22 mouse cellular contexts compared by ENCODE assay signal in the genomic region with DNA sequence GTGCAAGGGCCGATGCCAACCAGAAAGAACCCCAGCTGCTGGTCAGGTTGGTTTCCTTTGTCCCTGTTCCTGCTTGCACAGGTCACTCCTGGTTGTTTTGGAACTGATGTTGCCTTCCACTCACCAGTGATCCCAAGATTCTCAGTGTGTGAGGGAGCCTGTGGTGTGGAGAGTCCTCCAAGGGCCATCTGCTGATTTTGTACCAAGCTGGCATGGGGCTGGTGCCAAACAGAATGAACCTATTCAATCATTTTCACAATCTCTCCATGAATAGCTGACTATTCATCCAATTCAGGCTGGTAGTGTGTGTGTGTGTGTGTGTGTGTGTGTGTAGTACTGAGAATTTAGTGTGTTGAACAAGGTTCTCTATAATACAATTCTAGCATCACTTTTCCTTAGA.
A peak's percentile ranks its signal among the peaks of the same experiment; 100 is the strongest.
DNase-seq lines count a peak whose midpoint lies in the region; ATAC-seq and TF ChIP-seq lines count a peak whose summit lies in the region.
"Had no signal": no experiment of that assay in that cellular context is flagged by ENCODE, and none has a peak within 500 bp of the region (broad histone marks: within the 10 kb centered on the region; RNA-seq: fewer than 3 reads in every experiment).

No protein-coding gene starts in this region.

- H3K9ac ChIP-seq in forebrain, embryonic 13.5 days = no peak overlapping the region
- H3K9ac ChIP-seq in heart, embryonic 12.5 days = no peak overlapping the region
- H3K9ac ChIP-seq: hindbrain, embryonic 15.5 days; limb, embryonic 15.5 days; liver, postnatal 0 days; neural tube, embryonic 12.5 days had no signal

- H3K36me3 ChIP-seq in forebrain, embryonic 13.5 days (ENCODE audit: poor library complexity, severe bottlenecking) = no peaks in the 10 kb centered on the region
- no peaks in the 10 kb centered on the region for H3K36me3 ChIP-seq in forebrain, embryonic 10.5 days (replicated peaks)
- H3K36me3 ChIP-seq in thymus, adult 2 months (ENCODE audit: control insufficient read depth, insufficient read depth, low read length) = no peaks in the 10 kb centered on the region
- H3K36me3 ChIP-seq in heart, embryonic 12.5 days = no peaks in the 10 kb centered on the region
- H3K36me3 ChIP-seq: heart, embryonic 10.5 days; hindbrain, embryonic 15.5 days; limb, embryonic 15.5 days; neural tube, embryonic 12.5 days had no signal

- TF ChIP-seq POLR2A in thymus, adult 2 months (IDR thresholded peaks at IDR 0.05; ENCODE audit: control insufficient read depth, extremely low read depth, insufficient read depth, low read length, poor library complexity) = no peak

- H3K4me2 ChIP-seq in forebrain, embryonic 13.5 days = no peak overlapping the region
- no peak overlapping the region for H3K4me2 ChIP-seq in heart, embryonic 12.5 days
- H3K4me2 ChIP-seq: hindbrain, embryonic 15.5 days; limb, embryonic 15.5 days; neural tube, embryonic 12.5 days had no signal

- 0 out of 2 replicates have a peak, but pooled peaks have one; percentile 33 for ATAC-seq in forebrain, embryonic 13.5 days
- ATAC-seq in heart, embryonic 12.5 days (ENCODE audit: insufficient number of reproducible peaks, low FRiP score) = no peak
- ATAC-seq: liver, postnatal 0 days had no signal

- DNase-seq in forebrain, embryonic 10.5 days (ENCODE audit: extremely low spot score, low spot score) = no peak
- peak; percentile 72 for DNase-seq in Muller cell, postnatal 12 days (ENCODE audit: inconsistent ontology term)
- peak; percentile 14 for DNase-seq in cerebellum, adult 9-11 months
- DNase-seq in layer of hippocampus, adult 2 months (ENCODE audit: low spot score in 2 of 2) = peak; percentile 13 to 22
- DNase-seq in spleen, postnatal 14 days (ENCODE audit: low spot score in 2 of 2) = no peak
- no peak for DNase-seq in thymus, adult 2 months
- DNase-seq: adrenal gland, adult 2 months; gastrocnemius, postnatal 36 days; heart, postnatal 14 days; kidney, adult 2 months; kidney, postnatal 14 days; liver, postnatal 0 days; lung, postnatal 14 days; right cerebral cortex, postnatal 14 days; thymus, postnatal 36 days had no signal

- H3K27me3 ChIP-seq in forebrain, embryonic 13.5 days = no peaks in the 10 kb centered on the region
- no peaks in the 10 kb centered on the region for H3K27me3 ChIP-seq in forebrain, embryonic 10.5 days (ENCODE audit: poor library complexity, severe bottlenecking)
- H3K27me3 ChIP-seq in thymus, adult 2 months (ENCODE audit: control insufficient read depth, insufficient read depth, low read length) = no peaks in the 10 kb centered on the region
- no peaks in the 10 kb centered on the region for H3K27me3 ChIP-seq in heart, embryonic 12.5 days (replicated peaks)
- H3K27me3 ChIP-seq: hindbrain, embryonic 15.5 days; limb, embryonic 15.5 days; neural tube, embryonic 12.5 days had no signal

- WGBS in forebrain, embryonic 13.5 days = 100% methylated on average over 1 of the region's 1 CpGs
- WGBS in forebrain, embryonic 10.5 days = 96% methylated on average over 1 of the region's 1 CpGs
- WGBS in thymus, adult 2 months = 97% methylated on average over 1 of the region's 1 CpGs
- 74% methylated on average over 1 of the region's 1 CpGs for WGBS in heart, embryonic 12.5 days

- no peak overlapping the region for H3K27ac ChIP-seq in forebrain, embryonic 13.5 days
- no peak overlapping the region for H3K27ac ChIP-seq in forebrain, embryonic 10.5 days
- no peak overlapping the region for H3K27ac ChIP-seq in layer of hippocampus, adult 2 months
- no peak overlapping the region for H3K27ac ChIP-seq in thymus, adult 2 months (ENCODE audit: control insufficient read depth, insufficient read depth, low read length)
- no peak overlapping the region for H3K27ac ChIP-seq in heart, embryonic 12.5 days (ENCODE audit: poor library complexity, severe bottlenecking)
- H3K27ac ChIP-seq: heart, embryonic 10.5 days; hindbrain, embryonic 15.5 days; limb, embryonic 15.5 days; neural tube, embryonic 12.5 days had no signal

- H3K4me1 ChIP-seq in forebrain, embryonic 13.5 days = no peaks in the 10 kb centered on the region
- H3K4me1 ChIP-seq in forebrain, embryonic 10.5 days = no peaks in the 10 kb centered on the region
- no peaks in the 10 kb centered on the region for H3K4me1 ChIP-seq in thymus, adult 2 months (replicated peaks; ENCODE audit: control insufficient read depth, insufficient read depth, low read length)
- no peaks in the 10 kb centered on the region for H3K4me1 ChIP-seq in heart, embryonic 12.5 days (replicated peaks)
- H3K4me1 ChIP-seq: heart, embryonic 10.5 days; hindbrain, embryonic 15.5 days; limb, embryonic 15.5 days; neural tube, embryonic 12.5 days had no signal

- TF ChIP-seq CTCF in layer of hippocampus, adult 2 months (conservative IDR thresholded peaks at IDR 0.05) = no peak
- no peak for TF ChIP-seq CTCF in thymus, adult 2 months (IDR thresholded peaks at IDR 0.05; ENCODE audit: borderline replicate concordance, control insufficient read depth, extremely low read depth, insufficient read depth, low read length, poor library complexity)

- no peaks in the 10 kb centered on the region for H3K9me3 ChIP-seq in forebrain, embryonic 13.5 days (replicated peaks)
- H3K9me3 ChIP-seq in forebrain, embryonic 10.5 days = no peaks in the 10 kb centered on the region
- H3K9me3 ChIP-seq in heart, embryonic 12.5 days (replicated peaks) = no peaks in the 10 kb centered on the region; the same call in 1 of the 2 replicates
- H3K9me3 ChIP-seq: heart, embryonic 10.5 days; hindbrain, embryonic 15.5 days; limb, embryonic 15.5 days; neural tube, embryonic 12.5 days had no signal

- no peak overlapping the region for H3K4me3 ChIP-seq in forebrain, embryonic 13.5 days
- no peak overlapping the region for H3K4me3 ChIP-seq in forebrain, embryonic 10.5 days
- no peak overlapping the region for H3K4me3 ChIP-seq in layer of hippocampus, adult 2 months
- H3K4me3 ChIP-seq in thymus, adult 2 months (ENCODE audit: control insufficient read depth, insufficient read depth, low read length) = no peak overlapping the region
- H3K4me3 ChIP-seq in heart, embryonic 12.5 days = no peak overlapping the region
- H3K4me3 ChIP-seq: erythroblast, embryonic 14.5 days; heart, embryonic 10.5 days; hindbrain, embryonic 15.5 days; limb, embryonic 15.5 days; neural tube, embryonic 12.5 days had no signal

Comparison
In these comparisons a context has a peak if more than half of its experiments do, and no peak if none do; other contexts are left out.
1. DNase-seq: peak in Muller cell, postnatal 12 days (single experiment), cerebellum, adult 9-11 months (single experiment) and layer of hippocampus, adult 2 months (2 of 2); none in forebrain, embryonic 10.5 days (single experiment), spleen, postnatal 14 days (0 of 2) and thymus, adult 2 months (single experiment).